Mouse (Mus musculus) layer of hippocampus, adult 11-12 months (tissue): ENCODE data around the gene Fuk.
A peak's percentile ranks its signal among the peaks of the same experiment; 100 is the strongest.
"Not testable (repeated sequence)": the region's sequence is repeated elsewhere in the genome, so short reads cannot be mapped to it uniquely, and the experiment has no call there.

Experiments used
- DNase-seq: peaks from one replicate; pipeline ENCODE4 v3.0.0; 2022; ENCODE audit warnings: low spot score

Gene Fuk

DNA sequence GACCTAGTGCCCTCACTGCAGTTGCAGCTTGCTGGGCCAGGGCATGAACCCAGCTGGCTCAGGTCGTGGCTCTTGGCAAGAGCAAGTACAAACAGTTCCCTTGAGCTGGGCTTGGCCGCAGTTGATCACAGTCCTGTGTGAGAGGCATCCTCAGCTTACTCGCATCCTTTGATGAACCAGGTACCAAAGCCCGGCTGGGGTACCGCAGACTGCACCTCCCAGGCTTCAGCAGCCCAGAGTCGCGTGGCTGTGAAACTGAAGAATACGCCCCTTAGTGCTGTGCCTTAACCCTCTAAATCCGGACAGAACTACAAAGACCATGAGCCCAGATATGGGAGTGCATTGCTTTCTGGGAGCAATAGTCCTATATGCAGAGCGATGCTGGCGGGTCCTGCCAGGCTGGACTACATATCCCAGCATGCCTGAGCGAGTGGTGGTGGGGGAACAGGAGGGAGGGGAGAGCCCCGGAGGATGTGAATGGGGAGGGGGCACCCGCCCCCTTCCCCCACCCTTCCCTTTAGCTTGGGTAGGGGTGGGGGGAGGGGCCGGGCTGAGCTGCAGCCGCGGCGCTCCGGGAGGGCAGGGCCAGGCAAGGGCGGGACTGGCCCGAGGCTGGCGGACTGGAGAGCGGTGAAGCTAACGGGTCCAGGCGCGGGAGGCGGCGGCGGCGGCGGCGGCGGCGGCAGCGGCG, 17.2 kb upstream of the Fuk start, which contains the start of gene St3gal2:
Gene St3gal2 (plus strand): TSS at position 582 of the 691 bp plus-strand sequence.
- DNase-seq = peak; percentile 94

DNA sequence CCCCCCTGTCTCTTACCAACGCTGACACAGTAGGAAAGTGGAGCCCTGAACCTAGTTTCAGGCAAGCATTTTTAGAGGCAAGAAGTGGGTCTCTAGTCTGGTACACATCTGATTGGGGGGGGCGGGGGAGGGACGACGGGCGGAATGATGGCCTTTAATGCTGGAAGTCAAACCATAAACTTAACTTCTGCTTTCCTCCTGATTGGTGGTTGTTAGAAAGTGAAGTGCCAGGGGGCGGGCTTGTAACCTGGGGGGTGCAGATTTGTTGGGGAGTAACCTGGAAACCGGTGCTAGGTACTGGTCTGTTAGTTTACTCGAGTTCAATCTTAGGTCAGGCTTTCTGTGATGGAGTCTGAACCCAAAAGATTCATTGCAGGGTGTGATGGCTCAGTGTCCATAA, 16.2 kb upstream of the Fuk start:
- DNase-seq = no peak

DNA sequence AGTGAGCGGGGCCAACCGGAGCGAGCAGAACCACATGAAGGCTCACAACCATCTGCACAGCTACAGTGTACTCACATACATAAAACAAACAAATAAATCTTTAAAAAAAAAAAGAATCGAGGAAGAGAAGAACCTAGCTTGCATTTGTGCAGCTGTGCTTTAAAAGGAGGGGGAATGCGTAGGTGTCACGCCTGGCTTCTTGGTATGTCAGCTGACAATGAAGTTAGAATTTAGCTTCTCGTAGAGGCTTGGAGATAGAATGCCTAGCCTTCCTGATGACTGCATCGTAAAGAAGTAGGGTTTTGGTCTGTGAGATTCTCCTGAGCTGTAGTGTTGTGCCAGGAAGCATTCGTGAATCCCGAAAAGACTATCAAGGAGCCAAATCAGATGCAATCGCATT, 15.7 kb upstream of the Fuk start:
- DNase-seq = no peak

DNA sequence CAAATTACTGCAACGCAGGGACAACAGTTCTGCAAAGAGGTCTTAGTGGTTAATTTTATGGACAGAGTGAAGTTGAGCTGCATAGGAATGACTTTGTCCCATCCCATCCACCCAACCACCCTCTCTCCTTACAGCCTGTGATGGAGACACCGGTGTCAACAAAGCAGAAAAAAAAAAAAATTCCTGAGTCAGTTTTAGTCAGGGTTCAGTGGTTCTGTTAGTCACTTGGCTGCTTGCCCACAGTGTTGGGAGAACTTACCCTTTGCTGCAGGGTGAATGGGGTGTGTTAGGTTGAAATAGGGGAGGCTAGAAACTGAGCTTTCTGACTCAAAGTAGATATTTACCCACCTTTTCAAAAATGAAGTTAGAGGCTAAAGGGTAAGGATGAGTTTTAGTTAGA, 15.1 kb upstream of the Fuk start:
- no peak for DNase-seq

DNA sequence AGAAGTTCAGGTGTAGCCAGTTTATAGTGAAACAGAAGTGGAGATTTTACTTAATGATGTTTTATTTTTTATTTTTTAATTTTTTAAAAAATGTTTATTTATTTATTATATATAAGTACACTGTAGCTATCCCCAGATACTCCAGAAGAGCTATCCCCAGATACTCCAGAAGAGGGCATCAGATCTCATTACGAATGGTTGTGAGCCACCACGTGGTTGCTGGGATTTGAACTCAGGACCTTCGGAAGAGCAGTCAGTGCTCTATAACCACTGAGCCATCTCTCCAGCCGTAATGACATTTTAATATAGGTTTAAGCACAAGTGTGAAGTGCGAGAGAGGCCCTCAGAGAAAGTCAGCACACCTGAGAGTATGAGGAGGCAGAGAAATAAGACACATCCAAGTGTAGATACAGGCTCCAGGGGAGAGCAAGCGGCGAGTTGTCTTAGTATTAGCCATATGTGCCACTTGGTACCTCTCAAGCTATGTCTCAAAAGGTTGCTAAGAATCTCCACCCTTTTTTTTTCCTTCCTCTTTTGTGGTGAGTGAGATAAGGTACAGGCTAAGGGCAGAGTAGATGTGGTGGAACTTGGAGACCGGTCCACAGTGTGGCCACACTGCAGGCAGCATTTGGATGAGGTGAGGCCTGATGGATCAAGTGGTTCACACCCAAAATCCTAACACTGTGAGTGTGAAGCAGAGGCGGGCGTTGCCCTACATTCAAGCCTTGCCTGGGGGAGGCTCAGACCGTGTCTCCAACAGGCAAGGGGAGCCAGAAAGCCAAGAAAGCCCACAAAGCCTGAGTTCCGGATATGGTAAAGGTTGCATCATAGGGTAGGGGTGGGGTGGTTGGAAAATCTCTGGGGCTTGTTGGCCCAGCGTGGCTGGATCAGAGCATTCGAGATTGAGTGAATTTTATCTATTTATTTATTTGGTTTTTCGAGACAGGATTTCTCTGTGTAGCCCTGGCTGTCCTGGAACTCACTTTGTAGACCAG, 9.6 kb upstream of the Fuk start:
- no peak for DNase-seq

DNA sequence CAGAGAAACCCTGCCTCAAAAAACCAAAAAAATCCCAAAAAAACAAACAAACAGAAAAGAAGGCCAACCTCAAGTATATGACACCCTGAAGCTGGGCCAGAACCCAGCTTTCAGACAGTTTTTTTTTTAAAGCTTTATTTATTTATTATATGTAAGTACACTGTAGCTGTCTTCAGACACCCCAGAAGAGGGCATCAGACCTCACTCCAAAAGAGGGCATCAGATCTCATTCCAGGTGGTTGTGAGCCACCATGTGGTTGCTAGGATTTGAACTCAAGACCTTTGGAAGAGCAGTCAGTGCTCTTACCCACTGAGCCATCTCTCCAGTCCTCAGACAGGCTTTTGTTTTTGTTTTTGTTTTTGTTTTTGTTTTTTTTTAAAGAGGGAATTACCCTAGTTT, 7.6 kb upstream of the Fuk start:
- DNase-seq = not testable (repeated sequence)

DNA sequence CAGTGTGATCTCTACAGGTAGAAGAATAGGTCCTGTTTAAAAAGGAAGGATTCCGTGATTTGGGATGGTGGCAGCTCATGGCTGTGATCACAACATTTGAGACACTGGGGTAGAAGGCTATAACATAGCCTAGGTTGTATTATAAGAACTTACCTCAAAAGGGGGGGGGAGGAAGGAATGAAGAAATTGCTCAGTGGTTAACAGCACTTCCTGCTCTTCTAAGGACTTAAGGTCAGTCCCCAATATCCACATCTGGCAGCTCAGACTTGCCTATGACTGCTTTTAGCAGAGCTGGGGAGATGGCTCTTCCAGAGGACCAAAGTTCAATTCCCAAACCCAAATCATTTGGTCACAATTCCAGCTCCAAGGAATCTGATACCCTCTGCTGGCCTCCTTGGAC, 4.4 kb upstream of the Fuk start:
- DNase-seq = no peak

DNA sequence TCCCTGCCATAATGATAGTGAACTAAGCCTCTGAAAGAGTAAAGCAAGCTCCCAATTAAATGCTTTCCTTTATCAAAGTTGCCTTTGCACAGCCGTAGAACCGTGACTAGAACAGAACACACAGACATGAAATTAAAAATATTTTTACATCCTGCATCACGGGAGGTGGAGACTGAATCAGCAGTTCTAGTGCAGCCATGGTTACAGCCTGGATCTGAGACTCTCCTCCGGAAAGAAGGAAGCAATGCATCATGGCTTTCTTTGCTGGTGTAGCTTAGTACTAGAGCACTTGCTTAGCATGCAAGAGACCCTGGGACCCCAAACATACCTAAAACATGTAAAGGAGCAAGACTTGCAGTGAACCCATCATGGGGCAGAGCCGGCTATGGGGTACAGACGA, 3.1 kb upstream of the Fuk start:
- no peak for DNase-seq

DNA sequence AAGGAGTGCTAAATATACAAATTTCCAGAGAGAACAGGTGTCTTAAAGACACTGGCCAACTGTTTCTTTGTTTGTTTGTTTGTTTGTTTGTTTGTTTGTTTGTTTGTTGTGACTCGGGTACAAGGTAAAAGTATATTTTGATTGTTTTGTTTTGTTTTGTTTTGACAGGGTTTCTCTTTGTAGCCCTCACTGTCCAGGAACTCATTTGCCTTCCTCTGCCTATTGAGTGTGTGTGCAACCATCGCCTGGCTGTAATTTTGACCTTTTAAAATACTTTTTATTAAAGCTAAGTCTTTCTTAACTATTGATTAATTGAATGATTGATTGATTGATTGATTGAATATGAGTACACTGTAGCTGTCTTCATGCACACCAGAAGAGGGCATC, 284 bp upstream of the Fuk start:
- no peak for DNase-seq

DNA sequence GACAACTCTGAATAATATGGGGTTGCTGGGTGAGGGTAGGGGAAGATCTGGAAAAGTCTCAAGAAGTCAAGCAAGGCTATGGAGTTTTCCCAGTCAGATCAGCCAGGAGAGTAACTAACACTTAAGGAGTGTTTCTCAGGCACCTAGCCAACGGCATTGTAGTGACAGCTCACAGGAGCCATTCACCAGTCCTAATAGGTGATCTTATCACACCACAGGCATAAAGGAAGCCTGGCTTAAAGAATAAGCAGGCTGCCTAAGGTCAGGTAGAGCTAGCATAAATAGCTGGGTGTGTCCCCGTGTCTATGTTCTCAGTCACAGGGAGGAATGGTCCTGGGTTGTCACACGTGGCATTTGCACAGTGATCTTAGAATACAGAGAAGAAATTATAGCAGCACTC, 1.2 kb downstream of the Fuk start:
- no peak for DNase-seq

DNA sequence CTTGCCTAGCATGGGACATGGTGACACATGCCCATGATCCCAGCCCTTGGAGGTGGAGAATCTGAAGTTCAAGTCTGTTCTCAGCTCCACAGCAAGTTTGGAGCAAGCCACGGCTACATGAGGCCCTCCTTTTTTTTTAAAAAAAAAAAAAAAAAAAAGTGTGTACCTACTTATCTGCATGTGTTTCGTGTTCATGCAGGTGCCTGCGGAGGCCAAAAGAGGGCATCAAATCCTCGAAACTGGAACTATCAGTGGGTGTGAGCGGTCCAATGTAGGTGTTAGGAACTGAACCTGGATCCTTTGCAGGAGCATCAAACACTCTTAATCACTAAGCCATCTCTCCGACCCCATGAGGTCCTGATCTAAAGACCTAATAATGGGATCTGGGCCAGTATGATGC, 4.8 kb downstream of the Fuk start:
- DNase-seq = no peak

DNA sequence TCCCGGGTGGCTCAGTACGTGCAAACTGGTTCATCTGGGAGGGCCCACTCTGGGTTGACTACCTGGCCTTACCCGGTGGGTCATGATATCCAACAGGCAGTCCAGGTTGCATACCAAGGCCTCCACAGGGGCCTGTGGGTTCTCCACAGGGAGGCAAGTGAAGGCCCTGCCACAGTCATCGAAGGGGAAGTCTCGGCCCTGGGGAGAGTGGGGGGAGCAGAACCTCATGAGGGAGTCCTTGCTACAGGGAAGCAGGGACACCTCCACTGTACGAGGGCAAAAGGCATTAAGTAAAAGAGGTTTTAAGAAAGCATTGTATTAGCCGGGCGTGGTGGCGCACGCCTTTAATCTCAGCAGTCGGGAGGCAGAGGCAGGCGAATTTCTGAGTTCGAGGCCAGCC, 6.5 kb downstream of the Fuk start:
- DNase-seq = no peak

DNA sequence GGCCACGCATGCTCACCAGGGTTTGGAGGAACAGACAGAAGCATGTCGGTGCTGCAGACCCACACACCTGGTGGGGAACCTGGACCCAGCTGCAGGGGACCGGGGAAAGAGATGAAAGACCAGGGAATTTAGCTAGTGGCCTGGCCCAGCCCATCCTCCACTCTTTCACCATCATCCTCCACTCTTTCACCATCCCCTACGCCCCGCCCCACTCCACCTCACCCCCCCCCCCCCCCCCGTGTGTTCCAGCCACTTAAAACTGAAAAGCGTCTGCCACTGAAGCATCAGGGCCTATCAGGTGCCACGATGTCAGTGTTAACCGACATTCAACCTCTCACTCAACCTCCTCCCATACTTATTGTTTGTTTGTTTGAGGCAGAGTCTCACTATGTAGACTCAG, 7.0 kb downstream of the Fuk start:
- no peak for DNase-seq

DNA sequence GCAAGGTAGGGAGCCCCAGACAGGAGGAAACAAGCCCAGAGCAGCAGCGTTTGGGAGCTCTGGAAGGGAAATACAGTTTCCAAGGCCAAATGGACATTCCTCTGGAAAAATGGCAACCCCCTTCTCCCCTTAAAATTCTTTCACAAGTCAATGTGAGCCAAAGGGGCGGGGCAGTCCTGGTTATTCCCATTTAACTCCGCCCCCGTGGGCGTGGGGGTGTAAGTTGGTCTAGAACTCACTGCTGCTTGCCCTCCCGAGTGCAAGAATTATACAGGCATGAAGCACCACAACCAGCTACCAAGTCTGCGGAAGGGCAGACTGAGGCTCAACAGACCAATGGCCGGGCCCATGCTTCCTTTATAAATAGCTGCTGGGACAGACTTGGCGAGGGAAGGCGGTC, 7.4 kb downstream of the Fuk start:
- no peak for DNase-seq

DNA sequence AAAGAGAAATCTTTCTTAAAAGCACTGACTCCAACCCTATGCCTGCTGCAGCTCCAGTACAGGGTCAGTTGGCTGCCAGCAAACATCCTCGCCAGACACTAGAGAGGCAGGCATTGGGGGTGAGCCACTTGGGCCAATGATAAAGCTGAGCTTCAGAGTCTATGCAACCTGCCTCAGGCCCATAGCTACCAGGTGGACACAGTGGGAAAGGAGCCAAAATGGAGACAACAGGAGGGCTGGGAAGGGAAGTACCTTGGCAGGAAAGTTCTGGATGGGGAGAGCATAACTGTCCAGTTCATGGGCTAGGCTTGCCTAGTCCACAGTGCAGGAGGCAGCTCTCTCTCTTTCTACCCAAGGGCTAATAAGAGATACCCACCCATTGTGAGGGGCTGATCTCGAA, 9.4 kb downstream of the Fuk start:
- no peak for DNase-seq

DNA sequence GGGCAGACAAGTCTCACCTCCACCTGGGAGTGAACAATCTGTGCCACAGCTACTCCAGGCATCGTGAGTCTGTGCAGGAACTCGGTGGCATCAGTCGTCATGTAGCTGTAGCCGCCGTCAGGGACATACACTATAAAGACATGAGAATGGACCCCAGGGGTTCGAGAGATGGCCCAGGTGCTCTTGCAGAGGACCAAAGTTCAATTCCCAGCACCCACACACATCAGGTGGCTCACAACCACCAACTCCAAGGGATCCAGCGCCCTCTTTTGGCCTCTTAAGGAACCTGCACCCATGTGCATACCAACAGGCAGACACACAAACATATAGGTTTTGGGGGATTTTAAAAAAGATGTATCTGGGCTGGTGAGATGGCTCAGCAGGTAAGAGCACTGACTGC, 10.2 kb downstream of the Fuk start:
- no peak for DNase-seq

DNA sequence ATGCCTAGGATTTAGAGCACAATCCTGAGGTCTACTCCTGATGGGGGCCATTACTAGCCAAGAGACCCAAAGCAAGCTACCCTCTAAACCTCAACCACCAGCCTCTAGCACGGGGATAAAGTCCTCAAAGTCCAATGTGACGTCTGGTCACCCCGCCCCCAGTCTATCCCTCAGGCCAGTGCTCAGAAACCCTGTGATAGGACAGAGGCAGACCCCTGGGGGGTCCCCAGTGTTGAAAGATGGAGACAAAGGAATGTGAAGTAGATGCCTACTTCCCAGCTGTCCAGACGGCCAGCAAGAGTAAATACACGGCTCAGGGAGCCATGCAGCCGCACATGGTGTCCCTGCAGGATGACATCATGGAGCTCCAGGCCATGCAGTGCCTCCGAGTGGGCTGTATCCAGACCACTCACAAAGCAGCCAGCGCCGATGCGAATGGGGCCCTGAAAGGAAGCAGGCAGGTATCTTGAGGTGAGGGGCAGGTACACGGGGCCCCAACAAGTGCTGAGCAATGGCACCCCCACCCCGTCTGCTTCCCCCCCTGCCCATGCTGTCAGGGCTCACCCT, 12.3 kb downstream of the Fuk start:
- no peak for DNase-seq

DNA sequence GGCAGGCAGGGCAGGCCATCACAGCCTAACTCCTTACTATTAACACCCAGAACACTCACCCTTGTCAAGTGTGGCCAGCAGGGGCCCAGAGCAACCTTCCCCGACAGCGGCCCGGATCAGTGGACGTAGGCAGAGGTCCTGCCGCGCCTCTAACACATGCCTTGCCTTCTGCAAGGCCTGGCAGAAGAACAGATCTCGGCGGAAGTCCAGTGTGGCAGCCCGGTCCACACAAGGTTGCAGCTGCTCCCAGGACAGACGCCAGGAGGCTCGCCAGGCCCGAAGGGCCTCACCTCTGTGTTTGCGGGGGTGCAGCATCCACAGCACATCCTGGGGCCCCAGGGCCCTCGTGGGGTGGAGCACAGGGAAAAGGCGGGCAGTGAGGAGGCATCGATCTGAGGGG, 13.4 kb downstream of the Fuk start:
- no peak for DNase-seq

DNA sequence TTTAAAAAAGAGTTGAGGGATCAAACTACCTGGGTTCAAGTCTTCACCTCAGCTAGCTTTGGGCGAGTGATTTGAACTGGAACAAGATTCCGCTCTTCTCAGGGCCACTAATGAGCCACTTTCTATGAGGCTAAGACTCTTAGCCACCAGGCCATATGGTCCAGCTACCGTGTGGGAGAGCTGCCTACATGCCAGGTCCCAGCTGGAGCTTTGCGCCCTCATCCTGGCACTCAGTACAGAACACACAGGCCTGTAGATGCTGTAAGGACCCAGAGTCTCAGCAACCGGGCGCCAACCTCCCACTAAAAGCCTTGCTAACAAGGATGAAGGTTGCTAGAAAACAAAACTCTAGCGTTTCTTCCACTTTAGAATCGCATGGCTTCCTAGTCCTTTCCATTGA, 13.8 kb downstream of the Fuk start:
- peak; percentile 54 for DNase-seq

DNA sequence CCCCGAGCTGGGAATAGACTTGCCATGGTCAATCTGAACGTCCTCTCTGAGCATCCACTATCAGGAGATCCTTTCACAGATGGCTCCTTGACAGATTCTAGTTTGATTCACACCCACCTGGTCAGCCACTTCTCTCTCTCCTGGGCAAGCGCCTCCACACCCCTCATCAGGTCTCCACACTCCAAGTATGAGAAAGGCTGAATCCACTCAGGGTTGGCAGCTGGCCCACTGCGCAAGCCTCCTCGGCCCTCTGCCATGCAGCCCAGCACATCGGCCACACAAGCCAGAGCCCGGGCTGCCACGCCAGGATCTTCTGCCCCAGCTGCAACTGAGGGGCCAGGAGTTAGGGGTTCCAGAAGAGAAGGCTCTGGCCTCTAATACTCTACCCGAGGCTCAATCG, 14.7 kb downstream of the Fuk start:
- DNase-seq = no peak

DNA sequence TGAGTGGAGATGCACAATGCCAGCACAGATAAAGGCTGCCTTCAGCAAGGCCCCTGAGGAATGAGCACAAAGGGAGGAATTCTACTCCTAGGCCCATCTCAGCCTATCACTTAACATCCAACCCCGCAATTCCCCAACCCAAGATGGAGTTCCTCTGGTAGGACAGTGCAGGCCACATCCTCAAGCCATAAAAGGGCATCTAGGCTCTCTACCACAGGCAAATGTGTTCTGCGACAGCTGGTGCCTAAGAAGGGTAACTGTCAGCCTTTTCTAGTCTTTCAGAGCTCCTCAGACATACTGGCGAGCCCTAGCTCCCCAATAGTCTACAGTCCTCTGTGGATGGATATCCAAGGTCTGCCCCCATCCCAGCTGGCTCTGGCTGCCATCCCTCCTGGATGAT, 15.7 kb downstream of the Fuk start:
- no peak for DNase-seq

DNA sequence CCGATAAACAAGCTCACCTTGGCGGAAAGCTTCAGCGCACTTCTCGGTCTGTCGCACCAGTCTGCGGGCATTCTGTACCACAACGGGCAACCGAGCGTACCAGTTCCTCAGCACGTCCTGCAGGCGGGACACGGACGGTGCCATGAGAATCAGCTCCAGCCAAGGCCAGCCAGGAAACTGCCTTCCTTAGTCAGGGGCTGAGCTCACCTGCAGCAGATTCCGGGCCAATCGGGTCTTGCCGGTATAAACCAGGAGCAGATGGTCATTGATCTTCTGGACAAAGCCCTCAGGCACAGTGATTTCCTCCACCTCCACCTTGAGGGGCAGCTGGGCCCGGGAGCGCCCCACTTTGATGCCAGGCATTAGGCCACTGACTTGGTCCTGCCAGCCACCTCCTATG, 18.5 kb downstream of the Fuk start:
- DNase-seq = no peak

DNA sequence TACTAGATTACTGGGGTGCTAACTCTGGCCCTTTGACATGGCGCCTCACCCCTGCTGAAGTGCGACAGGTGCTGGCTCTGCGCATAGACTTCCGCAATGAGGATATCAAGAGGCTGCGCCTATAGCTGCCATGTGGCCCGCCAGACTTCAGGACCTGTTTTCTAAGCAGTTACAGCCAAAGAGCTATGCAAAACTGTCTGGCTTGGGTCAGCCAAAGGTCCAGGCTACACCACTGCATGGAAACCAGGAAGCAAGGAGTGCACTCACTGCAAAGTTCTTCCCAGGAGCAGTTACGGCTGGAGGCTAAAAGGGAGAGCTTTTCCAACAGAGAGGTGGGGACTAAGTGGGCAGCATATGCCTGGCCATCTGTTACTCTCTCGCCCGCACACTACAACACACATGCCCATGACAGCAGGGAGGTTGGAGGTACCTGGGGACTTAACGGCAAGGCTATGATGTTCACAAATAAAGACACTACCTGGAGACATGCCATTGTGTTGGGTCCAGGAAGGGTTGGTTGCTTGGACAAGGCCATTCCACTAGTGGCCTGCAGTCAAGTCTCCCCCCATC, 20.5 kb downstream of the Fuk start:
- peak; percentile 29 for DNase-seq
